Comparison of ENCODE assay signal across 9 mouse cellular contexts in the genomic region with DNA sequence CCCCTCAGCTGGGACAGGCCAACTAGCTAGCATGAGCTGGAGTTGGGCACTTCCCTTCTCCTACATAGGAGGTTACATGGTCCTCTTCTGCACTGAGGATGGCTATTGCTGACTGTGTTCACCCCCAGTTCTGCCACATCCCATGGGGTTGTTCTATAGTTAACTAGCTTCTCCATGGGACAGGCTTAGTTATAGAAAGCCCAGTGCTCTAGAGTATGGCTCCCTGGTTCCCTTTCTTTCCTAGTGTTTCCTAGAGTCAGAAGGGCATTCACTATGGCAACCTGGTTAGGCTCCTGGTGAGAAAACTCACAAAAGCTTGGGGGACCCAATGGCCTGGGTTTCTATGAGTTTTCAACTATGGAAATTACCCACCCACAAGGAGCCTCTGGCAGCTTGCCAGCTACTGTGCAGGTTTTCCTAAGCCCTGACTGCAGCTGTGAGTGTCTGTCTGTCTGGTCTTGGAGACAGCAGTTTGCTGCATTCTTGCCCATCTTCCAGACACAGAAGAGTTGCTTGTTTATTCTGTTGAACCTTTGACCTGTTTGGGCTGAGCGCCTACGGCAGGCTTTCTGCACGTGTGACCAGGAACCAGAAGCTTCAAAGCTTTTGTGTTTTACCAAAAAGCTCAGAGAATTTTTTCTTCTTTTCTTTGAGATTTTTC. TPM values are rescaled to one million over a fixed set of nuclear protein-coding genes. Genes with fewer than 3 reads are reported as not detected.
DNase-seq lines count a peak whose midpoint lies in the region; ATAC-seq and TF ChIP-seq lines count a peak whose summit lies in the region.
"Had no signal": no experiment of that assay in that cellular context is flagged by ENCODE, and none has a peak within 500 bp of the region (broad histone marks: within the 10 kb centered on the region; RNA-seq: fewer than 3 reads in every experiment).

No protein-coding gene starts in this region.

- TF ChIP-seq CTCF in left cerebral cortex, adult 2 months (IDR thresholded peaks at IDR 0.05) = no peak

- H3K27me3 ChIP-seq in hindbrain, embryonic 15.5 days = no peaks in the 10 kb centered on the region

- H3K4me1 ChIP-seq in hindbrain, embryonic 15.5 days (replicated peaks) = peaks cover 10% of the 10 kb centered on the region

- DNase-seq in lung, postnatal 10 days = peak; percentile 18
- no peak for DNase-seq in lung, postnatal 25 days (ENCODE audit: low spot score)
- peak; percentile 60 for DNase-seq in embryo, embryonic 11.5 days (ENCODE audit: low read depth, low spot score)
- DNase-seq in neural tube, embryonic 10.5 days (ENCODE audit: extremely low spot score, low spot score) = peak; percentile 65
- DNase-seq in frontal cortex, postnatal 36 days (ENCODE audit: low spot score in 2 of 2) = no peak
- DNase-seq in left cerebral cortex, adult 2 months (ENCODE audit: extremely low spot score in 1 of 2, low spot score in 2 of 2) = no peak

- H3K9me3 ChIP-seq in hindbrain, embryonic 15.5 days = no peaks in the 10 kb centered on the region

- ATAC-seq in hindbrain, embryonic 15.5 days (ENCODE audit: low FRiP score, low read depth) = peak; percentile 71
- no peak for ATAC-seq in erythroblast, adult 5-6 weeks (replicated peaks; ENCODE audit: low FRiP score, poor library complexity, severe bottlenecking)

- WGBS in hindbrain, embryonic 15.5 days = 6% methylated on average over 3 of the region's 3 CpGs

- H3K27ac ChIP-seq in hindbrain, embryonic 15.5 days (replicated peaks) = peak overlapping the region; percentile 4; the same call in 1 of the 2 replicates
- no peak overlapping the region for H3K27ac ChIP-seq in left cerebral cortex, adult 2 months

- H3K4me2 ChIP-seq in hindbrain, embryonic 15.5 days = no peak overlapping the region

- no peak overlapping the region for H3K9ac ChIP-seq in hindbrain, embryonic 15.5 days

- intact Hi-C loops in left cerebral cortex, adult 2 months (cut with DNase I) = no loop called here

- H3K36me3 ChIP-seq in hindbrain, embryonic 15.5 days = no peaks in the 10 kb centered on the region

- no peak overlapping the region for H3K4me3 ChIP-seq in hindbrain, embryonic 15.5 days
- no peak overlapping the region for H3K4me3 ChIP-seq in left cerebral cortex, adult 2 months

RNA-seq across cellular contexts. Expression of a gene that starts 22.7 kb away (rescaled TPM):
- 0.55 and 0.58 TPM in 2 replicates for polyA plus RNA-seq in hindbrain, embryonic 15.5 days (2015; fragmentation: Nextera tagmentation; extraction: Ambion mirVana)
- not detected in 2 replicates for total RNA-seq in erythroblast, adult 5-6 weeks (2015; ENCODE audit: low replicate concordance)
- total RNA-seq in erythroblast, adult 5-6 weeks (2017; ENCODE audit: low replicate concordance) = not detected in 2 replicates
- total RNA-seq in left cerebral cortex, adult 2 months (2021) = not detected
- total RNA-seq: neutrophil, adult 5-6 weeks had no signal

RNA-seq across cellular contexts. Expression of a gene that starts 58.3 kb away (rescaled TPM):
- polyA plus RNA-seq in hindbrain, embryonic 15.5 days (2015; fragmentation: Nextera tagmentation; extraction: Ambion mirVana) = 50.1 and 56.5 TPM in 2 replicates
- total RNA-seq in erythroblast, adult 5-6 weeks (2015; ENCODE audit: low replicate concordance) = 13.8 and 30.7 TPM in 2 replicates
- total RNA-seq in erythroblast, adult 5-6 weeks (2017; ENCODE audit: low replicate concordance) = 39.0 and 69.1 TPM in 2 replicates
- 100 to 1,000 TPM; 167 to 172 TPM for total RNA-seq in left cerebral cortex, adult 2 months (2021)

Comparison
In these comparisons a context has a peak if more than half of its experiments do, and no peak if none do; other contexts are left out.
1. DNase-seq: peak in lung, postnatal 10 days (single experiment), embryo, embryonic 11.5 days (single experiment) and neural tube, embryonic 10.5 days (single experiment); none in lung, postnatal 25 days (single experiment), frontal cortex, postnatal 36 days (0 of 2) and left cerebral cortex, adult 2 months (0 of 2).